Mouse (Mus musculus): ENCODE measurements around the gene Selenbp1.

The Selenbp1 gene

DNA sequence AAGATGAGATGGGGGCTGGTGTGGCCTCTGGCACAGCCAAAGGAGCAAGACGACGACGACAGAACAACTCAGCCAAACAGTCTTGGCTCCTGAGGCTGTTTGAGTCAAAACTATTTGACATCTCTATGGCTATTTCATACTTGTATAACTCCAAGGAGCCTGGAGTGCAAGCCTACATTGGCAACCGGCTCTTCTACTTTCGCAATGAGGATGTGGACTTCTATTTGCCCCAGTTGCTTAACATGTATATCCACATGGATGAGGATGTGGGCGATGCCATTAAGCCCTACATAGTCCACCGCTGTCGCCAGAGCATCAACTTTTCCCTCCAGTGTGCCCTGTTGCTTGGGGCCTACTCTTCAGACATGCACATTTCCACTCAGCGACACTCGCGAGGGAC is 51.5 kb downstream of the Selenbp1 start:
- no peak for DNase-seq

DNA sequence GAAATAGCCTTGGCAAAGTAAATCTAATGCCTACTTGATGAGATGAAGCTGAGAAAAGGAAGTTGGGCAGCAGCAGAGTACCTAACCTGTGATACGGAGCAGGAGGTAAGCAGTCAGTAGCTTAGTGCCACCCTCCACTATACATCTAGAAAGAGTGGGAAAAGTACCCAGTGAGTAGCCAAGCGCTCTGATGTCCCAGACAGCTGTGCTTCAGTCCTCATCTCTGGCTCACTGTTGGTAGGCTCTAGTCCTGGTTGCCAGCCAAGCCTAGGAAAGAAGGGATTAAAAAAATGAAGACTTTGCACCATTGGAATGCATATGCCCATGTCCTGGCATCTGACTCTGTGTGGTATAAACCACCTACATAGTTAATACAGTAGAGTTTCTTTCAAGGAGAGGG is 52.7 kb downstream of the Selenbp1 start:
- DNase-seq, result no peak

DNA sequence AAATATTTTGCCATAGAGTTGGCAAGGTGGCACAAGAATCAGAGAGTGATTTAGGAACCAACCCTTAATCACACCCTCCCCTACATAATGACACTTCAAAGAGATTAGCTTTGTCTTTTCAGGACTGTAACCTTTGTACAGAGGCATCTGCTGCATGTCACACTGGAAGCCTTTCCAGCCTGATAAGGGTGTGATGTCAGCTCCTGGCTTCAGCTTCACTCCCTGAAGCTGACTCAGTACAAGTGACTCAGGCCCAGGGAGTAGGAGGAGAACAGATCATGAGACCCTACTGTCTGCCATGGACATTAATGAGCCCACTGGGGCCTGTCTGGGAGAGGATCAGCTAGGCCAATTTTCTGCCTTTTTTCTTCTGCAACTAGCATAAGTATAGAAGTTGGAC is 54.7 kb downstream of the Selenbp1 start:
- no peak for DNase-seq

DNA sequence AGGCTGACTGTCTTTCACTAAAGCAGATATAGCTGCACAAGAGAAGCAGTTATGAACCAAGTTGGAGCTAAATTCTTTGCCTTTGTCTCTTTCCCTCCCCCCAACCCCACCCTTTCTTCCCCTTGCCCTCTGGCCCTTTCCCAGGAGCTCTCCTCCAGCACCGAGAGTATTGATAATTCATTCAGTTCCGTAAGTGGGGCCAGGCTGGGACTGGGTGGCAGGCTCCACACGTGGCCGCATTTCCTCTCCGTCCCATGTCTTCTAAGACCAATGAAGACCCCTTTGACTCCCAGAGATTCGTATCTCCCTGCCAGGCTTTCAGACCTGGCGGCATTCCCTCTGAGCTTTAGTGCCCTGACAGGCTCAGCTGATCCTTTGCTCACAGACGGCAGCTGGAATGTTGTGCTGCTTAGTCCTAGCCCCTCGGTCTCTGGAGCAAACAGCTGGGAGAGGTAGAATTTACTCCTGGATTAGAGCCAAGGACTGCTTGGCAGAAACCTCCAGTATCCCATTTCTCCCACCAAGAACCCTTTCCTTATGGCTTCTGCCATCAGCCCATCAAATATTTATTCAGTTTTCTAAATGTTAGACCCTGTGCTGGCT is 56.4 kb downstream of the Selenbp1 start:
- no peak for DNase-seq
